Mouse (Mus musculus): ENCODE measurements around the gene Flnb. TPM values are rescaled to one million over a fixed set of nuclear protein-coding genes. Genes with fewer than 3 reads are reported as not detected.

The Flnb gene
- polyA plus RNA-seq, 1 experiment from 2014 or later, result 26.8 TPM

DNA sequence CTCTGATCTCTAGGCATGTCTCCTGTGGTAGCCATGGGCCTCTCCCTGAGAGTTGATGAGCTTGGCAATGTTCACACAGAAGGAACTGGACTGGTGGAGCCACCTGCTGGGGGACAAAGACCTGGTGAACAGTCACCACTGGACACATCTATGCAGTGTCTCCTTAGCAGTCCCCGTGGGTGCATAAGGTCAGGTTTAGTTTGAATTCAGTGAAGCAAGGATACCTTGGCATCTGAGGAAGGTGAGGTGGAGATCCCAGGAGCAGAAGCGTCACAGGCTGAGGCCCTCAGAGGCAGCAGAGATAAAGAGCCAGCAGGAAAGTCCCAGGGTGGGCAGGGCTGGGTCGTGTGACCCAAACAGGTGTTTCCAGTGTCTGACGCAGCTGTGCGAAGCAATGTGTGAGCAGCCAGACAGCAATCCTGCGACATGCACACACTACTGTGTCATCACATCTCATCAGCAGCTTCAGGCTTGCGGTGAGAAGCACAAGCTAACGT is 176.6 kb downstream of the Flnb start, which contains the start of gene Dnase1l3:
Dnase1l3 (minus strand) TSS at position 303 of the 497 bp plus-strand sequence.
- Histone ChIP-seq H3K4me3 (ENCODE audit: low read depth, low read length) (no peak within 1 kb of the TSS), H3K9ac (ENCODE audit: low read length) (no peak within 1 kb of the TSS), H3K9me3 (ENCODE audit: control insufficient read depth, low read length) (no peaks in the 10 kb centered on the region), H3K36me3 (ENCODE audit: control insufficient read depth, insufficient read depth, low read length) (no peaks in the 10 kb centered on the region), H3K4me1 (replicated peaks; ENCODE audit: control insufficient read depth, insufficient read depth, low read length) (no peaks in the 10 kb centered on the region; the same call in 1 of the 2 replicates), H3K27me3 (replicated peaks; ENCODE audit: control insufficient read depth, insufficient read depth, low read length) (no peaks in the 10 kb centered on the region), H3K4me2 (ENCODE audit: low read length) (no peak within 1 kb of the TSS), H3K27ac (ENCODE audit: low read depth) (no peak within 1 kb of the TSS)
- DNase-seq (ENCODE audit: low spot score), result no peak
- peak; percentile 47; the same call in 1 of the 2 replicates for ATAC-seq (replicated peaks; ENCODE audit: low FRiP score, low TSS enrichment, low read depth)
- WGBS, result 66% methylated on average over 8 of the region's 8 CpGs

GRCm38 (mm10) chr14:7997255-7997696 is 179.5 kb downstream of the Flnb start:
- Histone ChIP-seq H3K9me3 (ENCODE audit: control insufficient read depth, low read length) (no peaks in the 10 kb centered on the region), H3K27ac (ENCODE audit: low read depth) (no peak overlapping the region), H3K4me3 (ENCODE audit: low read depth, low read length) (no peak overlapping the region), H3K27me3 (replicated peaks; ENCODE audit: control insufficient read depth, insufficient read depth, low read length) (peaks cover 22% of the 10 kb centered on the region), H3K9ac (ENCODE audit: low read length) (no peak overlapping the region), H3K36me3 (ENCODE audit: control insufficient read depth, insufficient read depth, low read length) (no peaks in the 10 kb centered on the region), H3K4me1 (replicated peaks; ENCODE audit: control insufficient read depth, insufficient read depth, low read length) (no peaks in the 10 kb centered on the region; the same call in 1 of the 2 replicates), H3K4me2 (ENCODE audit: low read length) (peak overlapping the region; percentile 37)
- WGBS, result 2% methylated on average over 15 of the region's 15 CpGs
- DNase-seq (ENCODE audit: low spot score) (peak; percentile 94), ATAC-seq (replicated peaks; ENCODE audit: low FRiP score, low TSS enrichment, low read depth) (peak; percentile 47; the same call in 1 of the 2 replicates)

GRCm38 (mm10) chr14:7999030-7999429 is 181.3 kb downstream of the Flnb start:
- Histone ChIP-seq H3K36me3 (ENCODE audit: control insufficient read depth, insufficient read depth, low read length) (no peaks in the 10 kb centered on the region), H3K4me1 (replicated peaks; ENCODE audit: control insufficient read depth, insufficient read depth, low read length) (no peaks in the 10 kb centered on the region; the same call in 1 of the 2 replicates), H3K4me2 (ENCODE audit: low read length) (no peak overlapping the region), H3K9ac (ENCODE audit: low read length) (no peak overlapping the region), H3K27ac (ENCODE audit: low read depth) (no peak overlapping the region), H3K27me3 (replicated peaks; ENCODE audit: control insufficient read depth, insufficient read depth, low read length) (peaks cover 22% of the 10 kb centered on the region), H3K9me3 (ENCODE audit: control insufficient read depth, low read length) (no peaks in the 10 kb centered on the region), H3K4me3 (ENCODE audit: low read depth, low read length) (no peak overlapping the region)
- WGBS, result 76% methylated on average over 3 of the region's 3 CpGs
- DNase-seq (ENCODE audit: low spot score) (no peak), ATAC-seq (replicated peaks; ENCODE audit: low FRiP score, low TSS enrichment, low read depth) (no peak)

GRCm38 (mm10) chr14:7999435-7999834 is 181.7 kb downstream of the Flnb start:
- H3K9me3 ChIP-seq (ENCODE audit: control insufficient read depth, low read length), result no peaks in the 10 kb centered on the region
- H3K4me1 ChIP-seq (replicated peaks; ENCODE audit: control insufficient read depth, insufficient read depth, low read length), result no peaks in the 10 kb centered on the region; the same call in 1 of the 2 replicates
- no peak overlapping the region for H3K4me2 ChIP-seq (ENCODE audit: low read length)
- H3K9ac ChIP-seq (ENCODE audit: low read length), result no peak overlapping the region
- DNase-seq (ENCODE audit: low spot score) (no peak), ATAC-seq (replicated peaks; ENCODE audit: low FRiP score, low TSS enrichment, low read depth) (no peak)
- no peaks in the 10 kb centered on the region for H3K36me3 ChIP-seq (ENCODE audit: control insufficient read depth, insufficient read depth, low read length)
- H3K27ac ChIP-seq (ENCODE audit: low read depth), result no peak overlapping the region
- H3K27me3 ChIP-seq (replicated peaks; ENCODE audit: control insufficient read depth, insufficient read depth, low read length), result peaks cover 22% of the 10 kb centered on the region
- whole genome bisulfite sequencing, result 71% methylated on average over 5 of the region's 5 CpGs
- no peak overlapping the region for H3K4me3 ChIP-seq (ENCODE audit: low read depth, low read length)

- Histone ChIP-seq H3K27ac (ENCODE audit: low read depth) (no peak overlapping the region), H3K4me2 (ENCODE audit: low read length) (no peak overlapping the region), H3K9me3 (ENCODE audit: control insufficient read depth, low read length) (no peaks in the 10 kb centered on the region), H3K27me3 (replicated peaks; ENCODE audit: control insufficient read depth, insufficient read depth, low read length) (peaks cover 22% of the 10 kb centered on the region), H3K4me1 (replicated peaks; ENCODE audit: control insufficient read depth, insufficient read depth, low read length) (no peaks in the 10 kb centered on the region; the same call in 1 of the 2 replicates), H3K4me3 (ENCODE audit: low read depth, low read length) (no peak overlapping the region), H3K36me3 (ENCODE audit: control insufficient read depth, insufficient read depth, low read length) (no peaks in the 10 kb centered on the region), H3K9ac (ENCODE audit: low read length) (no peak overlapping the region)
- no peak for DNase-seq (ENCODE audit: low spot score)
- WGBS, result 77% methylated on average over 5 of the region's 5 CpGs
- ATAC-seq (replicated peaks; ENCODE audit: low FRiP score, low TSS enrichment, low read depth), result no peak
Observed at GRCm38 (mm10) chr14:8000247-8000646, 182.5 kb downstream of the Flnb start.

Other genes starting within 250 kb of the Flnb start
- gene Gm3558, start 249.4 kb upstream of the Flnb start, polyA plus RNA-seq (2014; fragmentation: Nextera tagmentation; extraction: Ambion mirVana), result 0.20 and 0.44 TPM in 2 replicates
- not detected in 2 replicates for gene Gm10338, start 222.4 kb upstream of the Flnb start, polyA plus RNA-seq (2014; fragmentation: Nextera tagmentation; extraction: Ambion mirVana)
- not detected in 2 replicates for gene Gm10128, start 174.0 kb upstream of the Flnb start, polyA plus RNA-seq (2014; fragmentation: Nextera tagmentation; extraction: Ambion mirVana)
- not detected in 2 replicates for gene Gm26661, start 26.4 kb upstream of the Flnb start, polyA plus RNA-seq (2014; fragmentation: Nextera tagmentation; extraction: Ambion mirVana)
- 0.38 TPM in 1 of 2 replicates, not detected in the other for gene Gm45521, start 139.3 kb downstream of the Flnb start, polyA plus RNA-seq (2014; fragmentation: Nextera tagmentation; extraction: Ambion mirVana)
- gene Dnase1l3, start 176.6 kb downstream of the Flnb start, polyA plus RNA-seq (2014; fragmentation: Nextera tagmentation; extraction: Ambion mirVana), result 1.1 TPM in 2 replicates
- 15.5 and 19.5 TPM in 2 replicates for gene Abhd6, start 184.9 kb downstream of the Flnb start, polyA plus RNA-seq (2014; fragmentation: Nextera tagmentation; extraction: Ambion mirVana)